Mouse (Mus musculus): ENCODE measurements around the gene Dazap1. TPM values are rescaled to one million over a fixed set of nuclear protein-coding genes. Genes with fewer than 3 reads are reported as not detected.

Dazap1 gene
- total RNA-seq, 2 experiments from 2014 or later = 76.8 to 91.2 TPM

DNA sequence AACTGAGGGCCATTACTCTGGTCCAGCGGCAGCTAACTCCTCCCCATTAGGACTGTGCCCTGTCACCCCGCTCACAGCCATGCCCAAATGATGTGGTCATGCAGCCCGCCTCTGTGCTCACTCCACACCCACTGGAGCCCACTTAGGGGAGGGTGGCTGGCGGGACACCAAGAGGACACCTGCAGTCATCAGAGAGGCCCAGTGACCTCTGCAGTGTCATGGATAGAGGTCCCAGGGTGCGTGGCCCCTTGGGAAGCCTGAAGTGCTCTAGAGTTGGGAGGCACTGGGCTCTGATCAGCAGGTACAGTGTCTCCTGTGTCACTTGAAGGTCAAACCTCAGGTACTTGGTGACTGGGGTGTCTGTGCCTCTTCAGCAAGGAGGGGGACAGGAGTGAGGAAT, 35.5 kb downstream of the Dazap1 start:
- no peak for DNase-seq (ENCODE audit: extremely low spot score in 1 of 2, low spot score in 1 of 2)

DNA sequence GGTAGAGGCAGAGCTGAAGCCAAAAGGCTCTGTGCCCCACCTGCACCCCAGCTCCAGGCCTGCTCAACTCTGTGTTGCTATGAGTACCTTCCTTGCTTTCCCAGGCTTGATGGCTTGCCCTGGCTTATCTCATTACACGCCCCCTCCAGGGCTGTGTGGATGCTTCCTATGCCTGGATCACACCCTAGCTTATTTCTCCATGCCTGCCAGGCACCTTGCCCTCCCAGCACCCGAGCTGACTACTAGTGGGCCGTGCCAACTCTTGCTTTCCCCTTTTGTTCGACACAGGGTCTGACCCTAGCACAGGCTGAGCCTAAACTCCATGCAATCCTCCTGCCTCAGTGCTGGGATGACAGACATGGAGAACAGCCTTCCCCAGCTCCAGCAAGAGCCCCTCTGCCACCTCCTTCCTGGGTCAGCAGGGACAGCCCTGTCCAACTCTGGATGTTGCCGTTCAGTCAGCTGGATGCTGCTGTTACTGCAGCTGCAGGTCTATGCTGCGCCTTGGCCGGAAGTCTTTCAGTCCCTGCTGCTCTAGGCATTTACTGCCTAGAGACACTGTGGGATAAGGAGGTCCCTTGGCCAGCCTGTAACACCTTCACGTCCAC, 36.3 kb downstream of the Dazap1 start:
- no peak for DNase-seq (ENCODE audit: extremely low spot score in 1 of 2, low spot score in 1 of 2)

- peak; percentile 87 to 92 for DNase-seq (ENCODE audit: extremely low spot score in 1 of 2, low spot score in 1 of 2)
Observed at GRCm38 (mm10) chr10:80298571-80299281, 37.4 kb downstream of the Dazap1 start.

DNA sequence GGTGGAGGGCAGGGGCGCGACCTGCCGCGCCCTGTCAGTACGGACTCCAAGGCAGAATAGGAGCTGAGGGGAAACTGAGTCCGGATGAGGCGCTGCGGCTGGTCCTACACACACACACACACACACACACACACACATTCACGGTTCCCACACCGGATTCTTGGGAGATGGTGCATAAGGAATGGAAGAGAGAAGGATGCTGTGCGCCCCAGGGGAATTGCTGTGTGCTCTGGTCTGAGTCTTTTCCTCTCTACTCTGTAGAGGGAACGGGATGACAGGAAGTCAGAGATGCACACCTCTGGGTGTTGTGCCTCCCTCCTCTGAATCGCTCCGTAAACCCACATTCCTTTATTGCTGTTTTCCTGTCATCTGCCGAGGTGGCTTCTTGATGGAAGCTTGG, 38.0 kb downstream of the Dazap1 start:
- no peak for DNase-seq (ENCODE audit: extremely low spot score in 1 of 2, low spot score in 1 of 2)

DNA sequence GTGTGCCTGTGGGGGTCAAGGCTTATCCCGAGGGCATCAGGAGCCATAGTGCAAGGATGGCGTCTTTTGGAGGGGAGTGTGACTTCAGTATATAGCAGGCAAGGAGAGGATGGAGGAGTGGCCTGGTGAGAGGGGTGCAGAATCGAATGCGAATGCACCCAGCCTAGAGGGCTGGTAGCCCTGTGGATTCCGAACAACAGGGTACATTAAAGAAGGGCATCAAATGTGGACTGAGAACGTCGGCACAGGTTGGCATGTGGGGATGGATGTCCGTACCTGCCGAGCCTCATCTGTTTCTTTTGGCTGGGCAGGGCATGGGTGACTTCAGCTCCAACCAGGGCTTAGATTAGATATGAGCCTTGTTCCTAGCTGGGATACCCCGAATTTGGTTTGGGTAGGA, 38.5 kb downstream of the Dazap1 start:
- DNase-seq (ENCODE audit: extremely low spot score in 1 of 2, low spot score in 1 of 2) = no peak

DNA sequence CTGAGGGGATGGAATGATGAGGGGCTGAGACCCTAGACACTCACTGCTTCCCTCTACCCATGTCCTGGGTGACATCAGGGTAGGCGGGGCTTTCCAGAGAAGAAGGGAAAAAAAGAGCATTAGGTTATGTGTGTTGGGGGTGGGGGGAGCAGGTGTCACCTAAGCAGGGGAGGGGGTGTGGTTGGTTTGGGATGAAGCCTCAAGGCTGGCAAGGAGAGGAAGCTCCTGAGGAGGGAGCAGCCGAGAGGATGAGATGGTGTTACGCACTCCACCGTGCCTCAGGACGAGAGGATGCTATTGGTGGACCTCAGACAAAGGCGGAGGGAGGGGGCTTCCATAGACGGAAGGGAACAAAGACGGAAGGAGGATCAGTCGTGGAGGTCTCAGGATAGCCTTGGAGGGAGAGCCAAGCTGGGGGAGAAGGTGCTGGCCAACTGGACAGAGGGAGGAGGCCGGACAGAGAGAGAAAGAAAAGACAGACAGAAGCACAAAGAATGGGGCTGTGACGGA, 39.4 kb downstream of the Dazap1 start:
- no peak for DNase-seq (ENCODE audit: extremely low spot score in 1 of 2, low spot score in 1 of 2)

DNA sequence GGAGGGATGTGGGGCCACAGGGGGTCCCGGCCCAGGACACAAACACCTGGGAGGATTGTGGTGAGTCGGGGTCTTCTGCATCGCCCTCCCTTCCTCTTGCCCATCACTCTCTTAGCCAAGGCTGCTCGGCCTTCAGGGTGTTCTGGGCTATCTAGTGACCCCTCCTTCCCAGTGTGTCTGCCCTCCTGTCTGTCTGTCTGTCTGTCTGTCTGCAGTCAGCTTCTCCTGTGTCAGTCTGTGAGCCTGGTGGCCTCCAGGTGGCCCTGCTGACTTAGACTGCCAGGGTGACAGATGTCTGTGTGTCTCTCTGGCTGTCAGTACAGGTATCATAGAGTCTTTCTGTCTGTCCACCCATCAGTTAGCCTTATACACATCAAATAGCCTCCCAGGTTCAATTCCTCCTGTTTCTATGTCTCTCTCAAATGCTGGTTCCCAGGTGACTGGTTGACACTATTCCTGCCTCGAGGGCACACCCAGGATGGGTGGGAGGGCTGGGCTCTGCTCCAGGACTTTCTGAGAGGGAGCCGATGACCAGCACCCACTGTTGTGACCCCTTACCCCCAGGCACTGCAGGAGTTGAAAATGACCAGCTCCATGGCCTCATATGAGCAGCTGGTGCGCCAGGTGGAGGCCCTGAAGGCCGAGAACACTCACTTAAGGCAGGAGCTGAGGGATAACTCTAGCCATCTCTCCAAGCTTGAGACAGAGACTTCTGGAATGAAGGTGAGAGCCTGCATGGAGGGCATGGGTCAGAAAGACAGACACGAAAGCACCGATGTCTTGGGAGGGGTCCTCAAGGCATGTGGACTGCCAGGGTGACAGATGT, 40.2 kb downstream of the Dazap1 start:
- no peak for DNase-seq (ENCODE audit: extremely low spot score in 1 of 2, low spot score in 1 of 2)

DNA sequence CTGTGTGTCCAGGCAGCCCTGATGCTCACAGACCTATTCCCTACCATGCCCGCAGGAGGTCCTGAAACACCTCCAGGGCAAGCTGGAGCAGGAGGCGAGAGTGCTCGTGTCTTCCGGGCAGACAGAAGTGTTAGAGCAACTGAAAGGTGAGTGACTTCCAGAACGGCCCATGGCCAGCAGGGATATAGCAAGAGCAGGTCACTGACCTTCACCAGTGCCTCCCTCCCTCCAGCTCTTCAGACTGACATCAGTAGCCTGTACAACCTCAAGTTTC, 40.7 kb downstream of the Dazap1 start:
- DNase-seq (ENCODE audit: extremely low spot score in 1 of 2, low spot score in 1 of 2) = no peak

DNA sequence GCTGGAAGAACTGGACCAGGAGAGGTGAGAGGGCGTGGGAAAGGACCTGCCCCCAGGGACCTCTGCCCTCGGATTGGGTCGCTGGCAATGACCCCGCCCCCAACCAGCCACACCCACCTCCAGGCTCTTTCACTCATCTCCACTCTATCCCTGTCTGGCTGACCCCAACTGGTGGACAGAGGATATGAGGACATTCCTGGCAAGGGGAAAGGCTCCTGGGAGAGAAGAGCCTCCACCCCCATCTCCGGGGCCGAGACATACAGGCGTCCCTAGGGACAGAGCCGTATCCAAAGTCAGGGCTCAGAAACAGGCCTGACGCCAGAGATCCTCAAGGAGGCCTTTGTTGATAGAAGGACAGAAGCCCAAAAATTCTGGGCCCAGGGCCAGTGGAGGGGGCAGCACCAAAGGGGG, 41.2 kb downstream of the Dazap1 start:
- no peak for DNase-seq (ENCODE audit: extremely low spot score in 1 of 2, low spot score in 1 of 2)

- no peak for DNase-seq (ENCODE audit: extremely low spot score in 1 of 2, low spot score in 1 of 2)
Observed at GRCm38 (mm10) chr10:80304458-80304857, 43.2 kb downstream of the Dazap1 start.

DNA sequence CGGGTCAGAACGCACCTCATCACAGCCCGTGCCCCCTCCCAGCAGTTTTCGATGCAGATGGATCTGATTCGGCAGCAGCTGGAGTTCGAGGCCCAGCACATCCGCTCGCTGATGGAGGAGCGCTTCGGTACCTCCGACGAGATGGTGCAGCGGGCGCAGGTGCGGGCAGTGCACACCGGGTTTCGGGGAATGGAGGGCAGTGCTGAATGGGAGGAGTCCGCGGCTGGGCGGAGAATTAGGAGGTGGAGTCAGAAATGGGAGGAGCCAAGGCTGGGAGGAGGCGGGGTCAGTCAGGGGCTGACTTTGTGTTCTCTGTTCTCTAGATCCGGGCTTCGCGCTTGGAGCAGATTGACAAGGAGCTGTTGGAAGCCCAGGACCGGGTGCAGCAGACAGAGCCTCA, 43.6 kb downstream of the Dazap1 start:
- no peak for DNase-seq (ENCODE audit: extremely low spot score in 1 of 2, low spot score in 1 of 2)

GRCm38 (mm10) chr10:80311560-80311959, 50.3 kb downstream of the Dazap1 start:
- DNase-seq (ENCODE audit: extremely low spot score in 1 of 2, low spot score in 1 of 2) = no peak

DNA sequence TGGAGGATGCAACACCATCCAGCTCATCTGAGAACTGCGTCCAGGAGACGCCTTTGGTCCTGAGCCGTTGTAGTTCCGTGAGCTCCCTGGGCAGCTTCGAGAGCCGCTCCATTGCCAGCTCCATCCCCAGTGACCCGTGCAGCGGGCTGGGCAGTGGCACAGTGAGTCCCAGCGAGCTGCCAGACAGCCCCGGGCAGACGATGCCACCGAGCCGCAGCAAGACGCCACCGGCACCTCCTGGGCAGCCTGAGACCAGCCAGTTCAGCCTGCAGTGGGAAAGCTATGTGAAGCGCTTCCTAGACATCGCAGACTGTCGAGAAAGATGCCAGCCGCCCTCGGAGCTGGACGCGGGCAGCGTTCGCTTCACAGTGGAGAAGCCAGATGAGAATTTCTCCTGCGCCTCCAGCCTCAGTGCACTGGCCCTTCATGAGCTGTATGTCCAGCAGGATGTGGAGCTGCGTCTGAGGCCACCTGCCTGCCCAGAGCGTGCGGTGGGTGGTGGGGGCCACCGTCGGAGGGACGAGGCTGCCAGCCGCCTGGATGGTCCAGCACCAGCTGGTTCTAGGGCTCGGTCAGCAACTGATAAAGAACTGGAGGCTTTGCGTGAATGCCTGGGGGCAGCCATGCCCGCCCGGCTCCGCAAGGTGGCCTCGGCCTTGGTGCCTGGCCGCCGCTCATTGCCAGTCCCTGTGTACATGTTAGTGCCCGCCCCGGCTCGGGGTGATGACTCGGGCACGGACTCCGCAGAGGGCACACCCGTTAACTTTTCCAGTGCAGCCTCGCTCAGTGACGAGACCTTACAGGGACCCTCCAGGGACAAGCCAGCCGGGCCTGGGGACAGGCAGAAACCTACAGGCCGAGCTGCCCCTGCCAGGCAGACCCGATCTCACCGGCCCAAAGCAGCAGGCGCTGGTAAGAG, 51.6 kb downstream of the Dazap1 start:
- DNase-seq (ENCODE audit: extremely low spot score in 1 of 2, low spot score in 1 of 2) = no peak

DNA sequence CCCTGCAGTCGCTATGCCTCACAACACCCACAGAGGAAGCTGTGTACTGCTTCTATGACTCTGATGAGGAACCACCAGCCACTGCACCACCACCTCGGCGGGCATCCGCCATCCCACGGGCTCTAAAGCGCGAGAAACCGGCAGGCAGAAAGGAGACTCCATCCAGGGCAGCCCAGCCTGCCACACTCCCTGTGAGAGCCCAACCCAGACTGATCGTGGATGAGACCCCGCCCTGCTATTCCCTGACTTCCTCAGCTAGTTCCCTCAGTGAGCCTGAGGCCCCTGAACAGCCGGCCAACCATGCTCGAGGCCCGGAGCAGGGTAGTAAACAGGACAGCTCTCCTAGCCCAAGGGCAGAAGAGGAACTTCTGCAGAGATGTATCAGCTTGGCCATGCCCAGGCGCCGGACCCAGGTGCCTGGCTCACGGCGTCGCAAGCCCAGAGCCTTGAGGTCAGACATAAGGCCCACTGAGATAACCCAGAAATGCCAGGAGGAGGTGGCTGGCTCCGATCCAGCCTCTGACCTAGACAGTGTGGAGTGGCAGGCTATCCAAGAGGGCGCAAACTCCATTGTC, 52.4 kb downstream of the Dazap1 start:
- no peak for DNase-seq (ENCODE audit: extremely low spot score in 1 of 2, low spot score in 1 of 2)

DNA sequence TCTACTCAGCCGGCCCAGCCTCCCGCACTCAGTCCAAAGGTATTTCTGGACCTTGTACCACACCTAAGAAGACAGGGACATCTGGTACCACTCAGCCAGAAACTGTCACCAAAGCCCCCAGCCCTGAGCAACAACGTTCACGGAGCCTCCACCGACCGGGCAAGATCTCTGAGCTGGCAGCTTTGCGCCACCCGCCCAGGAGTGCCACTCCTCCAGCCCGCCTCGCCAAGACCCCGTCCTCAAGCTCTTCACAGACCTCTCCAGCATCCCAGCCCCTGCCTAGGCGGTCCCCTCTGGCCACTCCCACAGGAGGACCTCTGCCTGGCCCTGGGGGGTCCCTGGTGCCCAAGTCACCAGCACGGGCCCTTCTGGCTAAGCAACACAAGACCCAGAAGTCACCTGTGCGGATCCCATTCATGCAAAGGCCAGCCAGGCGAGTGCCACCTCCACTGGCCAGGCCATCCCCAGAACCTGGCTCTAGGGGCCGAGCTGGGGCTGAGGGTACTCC, 53.3 kb downstream of the Dazap1 start:
- DNase-seq (ENCODE audit: extremely low spot score in 1 of 2, low spot score in 1 of 2) = no peak

GRCm38 (mm10) chr10:80315315-80315714, 54.0 kb downstream of the Dazap1 start:
- DNase-seq (ENCODE audit: extremely low spot score in 1 of 2, low spot score in 1 of 2) = no peak

GRCm38 (mm10) chr10:80316359-80316781, 55.1 kb downstream of the Dazap1 start:
- DNase-seq (ENCODE audit: extremely low spot score in 1 of 2, low spot score in 1 of 2) = no peak

DNA sequence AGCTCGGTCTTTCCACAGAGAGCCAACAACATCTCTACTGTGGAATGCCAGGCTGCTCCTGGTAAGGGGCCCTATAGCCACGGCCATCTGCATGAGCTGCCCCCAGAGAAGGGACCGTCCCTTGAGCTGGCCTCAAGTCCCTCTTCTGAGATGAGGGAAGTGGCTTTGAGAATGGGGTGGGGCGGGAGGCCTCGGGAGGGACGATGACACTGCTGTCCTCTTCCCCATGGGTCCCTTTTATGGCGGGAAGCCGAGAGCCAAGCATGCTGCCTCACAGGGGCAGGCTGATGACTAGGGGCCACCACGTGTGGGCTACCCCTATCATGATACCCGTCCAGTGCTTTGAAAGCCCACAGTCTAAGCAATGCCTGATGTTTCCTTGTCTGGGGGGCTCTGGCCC, 55.7 kb downstream of the Dazap1 start:
- DNase-seq (ENCODE audit: extremely low spot score in 1 of 2, low spot score in 1 of 2) = no peak

GRCm38 (mm10) chr10:80320340-80320760, 59.1 kb downstream of the Dazap1 start, which contains the start of gene 2310011J03Rik:
Gene 2310011J03Rik, minus strand, starts transcription at chr10:80320537.
- DNase-seq (ENCODE audit: extremely low spot score in 1 of 2, low spot score in 1 of 2) = peak; percentile 81 to 85
